Mouse (Mus musculus) liver, adult (tissue): ENCODE results near the gene Srl.

ENCODE experiments used
- GATA4 ChIP-seq: IDR thresholded peaks from 2 replicates; pipeline ENCODE4 v1.6.1; 2014; ENCODE audit warnings: mild to moderate bottlenecking, low read length; ENCODE audit not compliant: insufficient replicate concordance

Srl gene

DNA sequence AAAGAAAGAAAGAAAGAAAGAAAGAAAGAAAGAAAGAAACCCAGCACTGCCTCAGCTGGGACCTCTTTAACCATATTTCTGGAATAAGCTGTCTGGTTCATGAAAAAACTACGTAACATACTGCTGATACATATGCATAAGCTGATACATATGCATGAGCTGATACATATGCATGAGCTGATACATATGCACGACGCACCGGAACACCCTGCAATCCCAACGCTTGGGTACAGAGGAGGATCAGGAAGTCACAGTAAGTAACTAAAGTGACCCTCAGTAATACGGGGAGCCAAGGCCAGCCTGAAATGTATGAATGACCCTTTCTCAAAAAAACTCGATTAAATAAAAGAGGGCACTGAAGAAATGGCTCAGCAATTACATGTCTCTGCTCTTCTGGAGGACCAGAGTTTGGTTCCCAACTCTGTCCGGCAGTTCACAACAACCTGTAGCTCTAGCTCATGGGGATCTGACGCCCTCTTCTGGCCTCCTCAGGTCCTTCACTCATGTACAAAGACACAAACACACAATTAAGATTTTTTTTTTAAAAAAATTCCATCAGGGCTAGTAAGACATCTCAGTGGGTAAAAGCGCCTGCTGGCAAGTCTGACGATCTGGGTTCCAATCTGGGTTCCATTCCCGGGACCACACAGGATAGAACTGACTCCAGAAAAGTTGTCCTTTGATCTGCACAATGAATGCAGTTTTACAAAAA lies 1.4 kb downstream of the Srl start:
- TF ChIP-seq GATA4 = no peak

DNA sequence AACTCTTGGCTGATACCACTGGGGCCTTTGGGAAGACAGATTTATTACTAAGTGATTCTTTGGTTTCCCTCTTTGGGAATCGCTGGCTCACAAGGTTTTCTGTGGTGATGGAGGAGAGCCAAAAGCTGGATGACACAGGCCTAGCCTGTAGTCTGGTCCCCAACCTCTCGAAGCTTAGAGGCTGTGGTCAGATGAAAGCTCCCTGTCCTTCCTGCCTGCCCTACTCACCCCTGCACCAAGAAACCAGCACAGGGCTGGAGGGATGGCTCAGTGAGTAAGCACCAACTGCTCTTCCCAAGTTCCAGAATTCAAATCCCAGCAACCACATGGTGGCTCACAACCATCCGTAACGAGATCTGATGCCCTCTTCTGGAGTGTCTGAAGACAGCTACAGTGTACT lies 2.1 kb downstream of the Srl start:
- no peak for TF ChIP-seq GATA4

DNA sequence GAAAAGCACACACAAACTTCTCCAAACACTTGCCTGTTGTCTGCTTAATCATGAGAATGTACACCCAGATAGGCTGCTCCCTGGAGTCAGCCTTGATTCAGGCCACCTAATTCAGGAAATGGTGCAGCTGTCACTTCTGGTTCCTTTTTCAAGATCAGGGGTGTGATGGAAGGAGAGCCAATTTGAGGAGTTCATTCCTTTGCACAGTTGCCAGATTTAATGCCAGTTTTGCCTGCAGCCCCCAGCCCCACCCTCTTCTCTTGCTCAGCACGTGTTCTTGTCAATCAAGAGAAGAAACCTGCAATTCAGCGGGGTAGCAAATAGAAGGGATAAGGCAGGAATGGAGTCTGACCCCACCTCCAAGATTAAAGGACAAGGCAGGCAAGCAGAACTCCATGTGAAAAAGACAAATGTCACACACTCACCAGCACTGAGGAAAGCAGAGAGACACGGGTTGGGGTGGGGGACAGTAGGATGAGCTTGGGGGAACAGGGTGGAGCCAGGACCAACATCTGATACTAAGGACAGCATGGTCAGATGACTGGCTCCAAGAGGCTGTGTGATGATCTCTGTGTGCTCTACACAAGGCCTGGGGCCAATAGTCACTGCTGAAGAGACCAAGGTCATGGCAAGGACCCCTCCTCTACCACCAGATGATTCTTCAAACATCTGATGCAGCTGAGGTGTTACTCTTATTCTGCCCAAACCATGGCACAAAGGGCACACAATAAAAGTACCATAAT lies 3.8 kb downstream of the Srl start:
- TF ChIP-seq GATA4 = no peak

DNA sequence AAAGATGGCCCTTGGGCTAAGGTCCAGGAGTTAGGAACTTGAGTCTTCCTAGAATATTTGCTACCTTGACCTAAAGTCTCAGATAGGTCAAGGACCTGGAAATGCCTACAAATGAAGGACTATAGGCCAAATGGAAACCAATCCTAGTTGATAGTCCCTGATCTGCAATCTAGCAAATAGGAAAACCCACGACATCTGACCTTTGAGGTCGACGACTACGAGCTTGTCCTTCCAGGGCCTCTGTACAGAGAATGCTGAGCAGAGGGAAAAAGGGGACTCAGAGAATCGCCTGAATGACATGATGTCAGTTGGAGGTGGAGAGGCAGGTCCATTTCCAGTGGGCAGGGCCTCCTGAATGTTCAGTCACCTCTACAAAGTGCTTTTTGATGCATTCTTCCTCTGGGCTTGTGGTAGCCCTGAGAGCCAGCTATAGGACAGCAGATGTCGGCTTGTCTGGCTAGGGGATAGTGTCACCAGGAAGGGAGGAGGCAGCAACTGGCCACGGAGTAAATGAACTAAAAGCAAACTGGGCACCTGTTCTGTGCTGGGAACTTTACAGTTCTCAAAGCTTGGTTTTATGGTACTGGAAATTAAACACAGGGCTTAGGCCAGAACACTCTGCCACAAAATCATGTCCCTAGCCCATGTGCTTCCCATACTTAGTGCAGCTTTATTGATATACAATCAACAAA lies 18.2 kb downstream of the Srl start:
- TF ChIP-seq GATA4 = no peak

DNA sequence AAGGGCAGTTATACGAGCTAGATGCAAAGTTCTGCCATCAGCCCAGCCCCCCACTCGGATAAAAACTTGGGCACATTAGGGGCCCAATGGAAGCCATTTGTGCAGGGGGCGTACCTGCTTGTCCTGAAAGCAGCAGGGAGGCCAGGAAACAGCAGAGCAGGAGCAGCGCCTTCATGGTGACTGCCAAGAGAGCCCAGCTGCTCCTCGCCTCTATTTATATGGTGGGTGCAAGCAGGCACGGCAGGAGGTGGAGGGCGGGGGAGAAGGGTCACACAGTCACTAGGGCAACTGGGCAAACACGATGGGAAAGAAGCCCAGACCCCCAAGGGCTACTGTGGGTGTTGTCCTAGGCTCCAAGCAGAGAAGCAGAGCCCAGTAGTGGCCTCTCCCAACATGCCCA lies 18.7 kb downstream of the Srl start:
- TF ChIP-seq GATA4 = no peak

DNA sequence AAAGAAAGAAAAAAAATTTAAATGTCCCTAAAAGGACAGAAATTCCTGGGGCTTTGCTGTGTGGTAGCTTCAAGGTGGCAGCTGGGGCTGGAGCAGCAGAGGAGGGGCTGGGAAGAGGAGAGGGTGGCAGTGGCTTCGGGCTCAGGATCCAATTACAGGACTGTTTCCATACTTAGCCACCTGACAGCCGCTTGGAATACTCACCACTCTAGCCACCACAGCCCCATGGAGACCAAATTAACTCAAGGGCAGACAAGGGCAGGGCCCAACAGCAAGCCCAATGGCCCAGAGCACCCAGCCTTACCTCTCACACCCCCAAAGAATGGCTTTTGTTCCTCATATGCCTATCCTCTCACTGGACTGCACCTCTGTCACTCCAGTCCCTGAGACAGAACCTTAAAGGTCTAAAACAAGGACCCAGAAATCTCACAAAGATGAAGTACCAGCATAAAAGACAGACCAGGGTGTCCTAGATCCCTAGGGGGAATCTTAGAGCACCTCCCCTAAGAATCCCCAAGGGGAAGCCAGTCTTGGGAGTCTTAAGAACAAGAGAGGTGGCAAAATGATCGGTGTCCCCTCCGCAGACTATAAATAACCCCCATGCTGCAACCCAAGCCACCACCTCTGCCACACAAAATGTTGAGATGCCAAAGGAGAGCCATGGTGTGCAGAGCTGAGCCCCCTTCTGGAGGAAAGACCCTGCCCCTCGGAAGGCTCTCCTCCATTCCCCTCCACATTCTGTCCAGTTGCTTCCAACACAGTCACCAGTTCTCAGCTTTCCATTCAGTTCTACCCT lies 19.7 kb downstream of the Srl start:
- TF ChIP-seq GATA4 = no peak

DNA sequence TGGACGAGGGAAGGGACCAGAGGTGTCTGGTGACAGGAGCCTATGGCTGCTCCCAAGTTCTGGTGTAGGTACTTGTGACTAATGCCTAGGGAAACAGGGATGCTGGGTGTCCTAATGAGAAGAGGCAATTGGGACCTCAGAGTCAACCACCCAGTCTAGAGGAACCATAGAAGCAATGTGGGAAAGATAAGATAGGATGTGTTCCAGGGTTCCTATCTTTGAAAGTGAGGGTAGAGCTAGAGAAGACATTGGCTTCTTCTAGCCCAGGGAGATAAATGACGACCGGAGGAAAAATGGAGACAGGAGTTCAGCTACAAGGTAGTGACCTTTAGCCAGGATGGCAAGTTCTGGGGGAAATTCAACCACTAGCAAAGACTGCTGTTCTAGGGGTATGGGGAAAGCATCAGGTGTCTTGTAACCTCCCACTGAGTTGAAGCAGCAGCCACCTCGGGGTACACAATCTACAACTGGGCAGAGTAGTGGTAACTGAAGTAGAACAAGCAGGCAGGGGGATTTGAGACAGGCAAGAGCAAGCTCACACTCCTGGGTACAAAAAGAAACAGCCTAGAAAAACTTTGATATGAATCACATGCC lies 20.4 kb downstream of the Srl start:
- TF ChIP-seq GATA4 = no peak

DNA sequence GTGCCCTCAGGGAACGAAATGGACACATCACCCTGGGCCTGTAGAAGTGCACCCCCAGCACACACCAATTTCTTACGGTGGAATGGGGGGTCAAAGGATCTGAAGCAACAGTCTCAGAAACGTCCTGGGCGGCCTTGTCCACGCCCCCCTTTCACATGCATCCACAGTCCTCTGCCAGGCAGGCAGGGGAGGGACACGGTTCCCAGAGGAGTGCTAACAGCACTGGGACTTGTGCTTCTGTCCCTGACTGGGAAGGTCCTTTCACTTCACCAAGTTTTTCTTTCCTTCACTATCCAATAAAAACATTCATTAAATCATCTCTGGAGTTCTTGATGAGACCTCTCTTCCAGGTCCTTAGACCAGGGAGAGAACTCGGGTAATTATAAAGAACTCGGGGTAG lies 20.9 kb downstream of the Srl start:
- TF ChIP-seq GATA4 = no peak

DNA sequence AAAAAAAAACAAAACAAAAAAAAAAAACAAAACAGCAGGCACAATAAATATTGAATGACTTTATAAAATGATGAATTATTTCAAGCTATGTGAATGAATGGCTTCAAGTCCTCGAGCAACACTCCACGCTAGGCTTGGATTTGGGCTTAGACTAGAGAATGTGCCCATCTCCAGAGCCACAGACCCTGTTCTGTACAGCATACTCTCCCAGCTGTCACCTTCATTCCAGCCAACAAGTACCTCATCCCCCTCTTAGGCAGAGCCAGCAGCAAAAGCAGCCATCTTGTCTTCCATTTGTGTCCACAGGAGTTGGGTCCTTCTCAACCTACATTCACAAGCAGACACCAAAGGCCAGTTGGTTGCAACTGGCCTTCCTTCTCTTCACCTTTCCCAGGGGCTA lies 21.8 kb downstream of the Srl start:
- TF ChIP-seq GATA4 = no peak

DNA sequence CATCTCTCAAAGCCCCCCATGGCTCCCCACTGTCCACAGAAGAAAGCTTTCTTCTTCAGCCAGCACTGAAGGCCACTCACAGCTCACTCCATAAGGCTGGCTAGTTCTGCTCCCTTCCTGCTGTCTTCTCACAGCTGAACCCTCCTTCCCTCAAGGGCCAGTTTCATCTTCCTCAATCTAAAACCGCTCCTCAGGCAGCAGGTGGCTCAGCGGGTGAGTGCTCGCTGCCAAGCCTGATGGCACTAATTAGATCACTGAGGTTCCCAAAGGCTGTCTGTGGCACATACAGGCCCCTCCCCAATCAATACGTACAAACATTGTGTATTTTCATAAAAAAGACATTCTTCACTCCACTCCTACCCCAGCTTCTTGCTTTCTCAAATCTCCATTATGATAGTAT lies 22.5 kb downstream of the Srl start:
- no peak for TF ChIP-seq GATA4

DNA sequence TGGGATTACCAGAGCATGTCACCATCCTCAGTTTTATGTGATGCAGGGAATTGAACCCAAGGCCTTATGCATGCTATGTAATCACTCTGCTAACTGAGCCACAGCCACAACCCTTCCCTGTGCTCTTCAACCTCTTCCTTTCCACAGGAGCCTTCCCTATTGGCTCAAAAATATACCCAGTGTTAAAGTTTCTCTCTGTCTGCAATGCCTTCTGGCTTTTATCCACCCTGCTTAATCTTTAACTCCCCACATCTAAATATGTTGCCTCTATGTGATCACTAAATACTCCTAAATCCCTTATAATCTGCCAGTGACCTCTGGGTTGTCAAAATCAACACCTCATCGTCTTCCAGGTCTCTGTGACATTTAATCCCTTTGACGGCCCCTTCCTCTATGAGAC lies 23.7 kb downstream of the Srl start:
- no peak for TF ChIP-seq GATA4

DNA sequence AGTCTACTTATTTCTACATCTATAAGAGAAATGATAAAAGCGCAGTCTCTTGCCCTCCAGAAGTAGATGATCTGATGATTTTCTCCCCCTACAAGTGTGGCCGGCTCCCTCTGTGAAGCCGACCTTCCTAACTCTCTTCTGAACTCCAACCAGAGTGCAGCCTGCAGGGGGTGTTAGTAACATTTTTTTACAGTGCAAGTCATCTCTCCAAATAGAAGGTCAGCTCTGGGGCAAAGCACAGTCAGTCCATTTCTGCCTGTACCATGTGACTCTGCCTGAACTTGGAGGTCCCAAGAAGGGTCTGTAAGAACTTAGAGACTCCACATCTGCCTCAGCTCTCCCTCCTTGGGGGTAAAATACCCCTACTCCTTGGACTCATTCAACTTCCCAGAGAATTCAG lies 27.2 kb downstream of the Srl start:
- no peak for TF ChIP-seq GATA4

DNA sequence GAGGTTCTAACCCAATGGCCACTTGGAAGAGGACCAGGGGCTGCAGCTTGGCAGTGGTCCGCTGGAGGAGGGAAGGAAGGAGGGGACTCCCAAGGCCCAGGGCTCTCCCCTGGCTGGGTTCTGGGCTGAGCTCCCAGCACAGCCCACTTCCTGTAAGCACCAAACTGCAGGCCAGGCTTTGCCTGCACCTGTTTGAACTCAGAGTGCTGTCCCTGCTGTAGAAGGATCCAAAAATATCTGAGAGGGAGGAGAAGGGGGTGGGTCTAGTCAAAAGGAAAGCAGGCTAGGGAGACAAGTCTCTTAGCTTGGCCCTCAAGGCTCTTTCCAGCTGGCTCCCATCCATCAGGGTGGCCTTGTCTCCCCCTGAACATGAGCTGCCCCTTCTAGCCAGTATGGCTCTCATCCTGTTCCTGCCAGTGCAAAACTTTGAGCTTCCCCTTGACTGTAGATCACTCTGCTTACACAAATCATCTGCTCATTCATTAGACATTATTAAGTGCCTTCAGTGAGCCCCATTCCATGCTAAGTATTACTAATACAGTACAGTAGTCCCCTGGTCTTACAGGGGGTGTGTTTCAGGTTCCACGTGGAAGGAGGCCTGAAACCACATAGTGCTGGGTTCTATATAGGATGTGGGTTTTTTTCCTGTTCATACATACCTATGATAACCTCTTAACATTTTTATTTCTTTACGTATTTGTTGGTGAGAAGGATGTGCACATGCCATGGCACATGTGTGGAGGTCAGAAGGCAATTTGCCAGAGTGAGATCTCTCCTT lies 28.8 kb downstream of the Srl start:
- no peak for TF ChIP-seq GATA4

DNA sequence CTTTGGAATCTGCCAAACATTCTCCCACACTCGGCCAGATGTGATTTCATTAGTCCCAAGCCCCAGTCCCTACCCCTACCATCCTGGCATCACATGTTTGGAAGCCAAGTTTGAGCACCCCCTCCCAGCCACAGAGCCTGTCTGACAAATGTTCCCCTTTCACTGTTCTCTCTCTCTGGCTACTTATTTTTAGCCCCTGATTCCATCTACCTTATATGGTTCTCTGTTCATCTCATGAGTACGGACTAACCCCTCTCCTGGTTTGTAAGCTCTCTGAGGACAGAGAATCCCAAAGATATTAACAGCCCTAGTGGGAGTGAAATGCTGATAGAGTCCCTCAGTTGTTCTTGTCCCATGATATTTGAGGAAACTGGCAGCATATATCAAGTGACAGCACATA lies 30.2 kb downstream of the Srl start:
- no peak for TF ChIP-seq GATA4
